Mouse (Mus musculus): Measurements from ENCODE around the gene Nme6.
"Not testable (repeated sequence)": the region's sequence is repeated elsewhere in the genome, so short reads cannot be mapped to it uniquely, and the experiment has no call there.

The Nme6 gene

DNA sequence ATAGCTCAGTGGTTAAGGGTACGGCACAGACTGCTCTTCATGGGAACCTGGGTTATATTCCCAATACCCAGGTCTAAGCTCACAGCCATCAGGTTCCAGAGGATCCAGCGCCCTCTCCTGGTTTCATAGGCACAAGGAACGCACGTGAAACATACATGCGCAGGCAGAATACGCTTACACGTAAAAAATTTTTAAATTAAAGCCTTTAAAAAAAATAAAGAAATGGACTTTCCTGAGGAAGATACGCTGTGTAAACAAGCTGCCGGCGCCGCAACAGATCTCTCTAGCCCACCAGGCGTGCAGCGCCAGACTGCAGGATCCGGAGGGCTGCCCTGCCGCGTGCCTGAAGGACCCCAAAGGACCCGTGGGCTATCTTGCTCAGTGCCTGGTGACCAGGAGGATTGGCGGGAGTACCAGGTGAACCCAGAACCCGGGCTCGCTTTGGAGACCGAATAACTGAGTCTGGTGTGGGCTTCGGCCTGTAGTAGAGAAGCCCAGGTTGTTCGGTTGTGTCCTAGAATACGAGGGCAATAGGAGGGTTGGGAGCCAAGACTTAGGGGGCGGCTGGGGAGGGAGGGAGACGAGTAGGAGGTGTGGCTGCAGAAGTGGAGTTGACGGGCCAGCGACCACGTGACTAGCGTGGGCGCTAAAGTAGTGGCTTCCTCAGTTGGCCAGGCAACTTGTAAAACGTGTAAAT is at the start of gene Nme6:
Gene Nme6 (plus strand): TSS at position 359 of the 697 bp plus-strand sequence.
- DNase-seq (ENCODE audit: extremely low read depth, insufficient read length, low spot score): peak; percentile 87

DNA sequence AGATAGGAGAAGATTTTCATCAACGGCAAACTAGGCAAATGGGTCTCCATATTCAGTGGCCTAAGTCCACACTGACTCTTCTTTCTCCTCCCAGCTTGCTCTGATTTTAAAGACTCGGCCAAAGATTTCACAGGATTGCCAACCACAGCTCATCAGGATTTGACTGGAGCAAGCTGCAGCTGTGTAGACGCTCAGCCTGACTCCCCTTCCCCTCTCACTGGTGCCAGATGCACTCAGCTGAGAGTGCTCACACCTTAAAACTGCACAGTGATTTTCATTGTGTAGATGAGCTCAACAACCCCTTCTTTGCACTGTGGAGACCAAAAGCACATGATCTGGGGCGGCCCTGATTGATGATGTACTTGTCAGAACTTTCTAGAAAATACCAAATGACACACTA is 42.0 kb upstream of the Nme6 start, which contains the start of gene Fbxw27:
Gene Fbxw27 (minus strand): TSS at position 101 of the 400 bp plus-strand sequence.
- not testable (repeated sequence) for DNase-seq (ENCODE audit: extremely low read depth, insufficient read length, low spot score)

DNA sequence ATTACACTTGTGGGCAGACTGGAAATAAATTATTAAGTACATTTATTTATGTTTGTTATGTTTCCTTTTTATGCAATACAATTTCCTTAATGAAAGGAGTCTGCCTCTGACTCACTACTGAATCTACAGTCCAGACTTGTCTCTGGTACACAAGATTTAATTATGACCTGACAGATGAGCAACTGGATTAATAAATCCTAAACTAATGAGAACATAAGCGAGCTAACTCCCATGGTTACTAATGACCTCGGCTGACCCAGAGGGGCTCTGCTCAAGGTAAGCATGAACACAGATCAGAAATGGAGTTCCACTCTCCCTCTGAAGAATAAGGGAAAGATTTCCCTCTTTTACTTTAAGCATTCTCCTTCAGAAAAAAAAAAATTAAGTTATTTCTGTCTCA is 37.3 kb upstream of the Nme6 start:
- DNase-seq (ENCODE audit: extremely low read depth, insufficient read length, low spot score): no peak

DNA sequence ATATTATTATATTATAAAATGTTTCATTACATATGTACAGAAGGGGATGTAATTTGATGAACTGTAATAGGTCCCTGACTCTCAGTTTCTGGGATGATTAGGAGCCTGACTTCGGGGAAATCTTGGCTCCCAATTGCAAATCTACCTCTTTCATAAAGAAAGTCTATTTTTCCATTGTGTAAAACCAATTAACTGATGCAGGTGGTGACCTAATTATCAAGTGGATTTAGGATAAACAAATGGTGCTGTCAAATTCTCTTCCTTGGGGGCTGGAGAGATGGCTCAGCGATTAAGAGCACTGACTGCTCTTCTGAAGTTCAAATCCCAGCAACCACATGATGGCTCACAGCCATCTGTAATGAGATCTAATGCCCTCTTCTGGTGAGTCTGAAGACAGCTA is 36.7 kb upstream of the Nme6 start:
- no peak for DNase-seq (ENCODE audit: extremely low read depth, insufficient read length, low spot score)

DNA sequence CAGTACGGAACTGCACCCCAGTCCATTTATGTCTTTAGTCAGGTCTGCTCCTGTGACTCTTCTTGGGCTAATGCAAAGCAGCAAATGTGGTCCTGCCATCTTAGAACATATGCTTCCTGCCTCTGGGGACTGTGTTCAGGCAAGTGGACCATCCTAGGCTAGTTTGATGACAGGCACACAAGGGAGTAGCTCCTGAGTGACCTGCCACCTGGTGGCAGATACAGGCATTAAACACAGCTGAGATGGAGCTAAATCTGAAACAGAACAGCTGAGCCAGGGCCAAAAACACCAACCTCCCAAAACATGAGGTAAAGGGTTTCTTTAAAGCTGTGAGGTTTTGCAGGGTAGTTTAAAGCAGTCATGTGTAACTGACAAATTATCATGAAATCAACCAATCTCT is 34.5 kb upstream of the Nme6 start:
- DNase-seq (ENCODE audit: extremely low read depth, insufficient read length, low spot score): no peak

DNA sequence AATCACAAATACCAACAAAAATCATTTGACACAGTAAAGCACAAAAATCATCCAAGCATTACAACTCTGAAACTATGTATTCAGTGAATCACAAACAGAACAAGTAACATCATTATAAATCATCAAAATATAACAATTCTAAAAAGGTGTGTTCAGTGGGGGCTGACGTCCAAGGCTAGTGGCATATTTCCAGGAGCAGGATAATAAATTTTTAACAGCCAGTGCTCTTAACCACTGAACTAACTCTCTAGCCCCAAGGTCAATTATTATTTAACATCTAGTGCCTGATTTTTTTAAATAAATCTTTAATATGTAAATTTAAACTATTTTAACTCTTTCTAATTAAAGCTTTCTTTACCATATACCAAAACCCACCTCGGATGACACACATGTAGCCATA is 27.0 kb upstream of the Nme6 start:
- DNase-seq (ENCODE audit: extremely low read depth, insufficient read length, low spot score): not testable (repeated sequence)

DNA sequence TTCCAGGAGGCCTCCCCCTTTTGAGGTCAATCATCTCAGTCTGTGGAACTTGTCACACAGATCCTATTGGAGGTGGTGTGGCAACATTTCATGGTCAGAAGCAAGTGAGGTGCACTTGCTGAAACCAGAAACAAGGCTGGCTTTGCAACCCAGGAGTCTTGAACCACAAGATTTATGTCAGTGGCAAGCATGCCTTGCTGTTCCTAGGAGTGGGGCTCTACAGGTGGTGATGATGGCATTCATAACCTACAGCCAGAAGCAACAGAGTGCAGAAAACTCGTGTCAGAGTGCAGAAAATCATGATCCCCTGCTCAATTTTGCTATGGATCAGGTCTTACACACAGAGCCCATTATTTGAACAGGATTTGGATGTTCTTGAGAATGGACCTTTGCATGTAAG is 26.3 kb upstream of the Nme6 start:
- DNase-seq (ENCODE audit: extremely low read depth, insufficient read length, low spot score): no peak

DNA sequence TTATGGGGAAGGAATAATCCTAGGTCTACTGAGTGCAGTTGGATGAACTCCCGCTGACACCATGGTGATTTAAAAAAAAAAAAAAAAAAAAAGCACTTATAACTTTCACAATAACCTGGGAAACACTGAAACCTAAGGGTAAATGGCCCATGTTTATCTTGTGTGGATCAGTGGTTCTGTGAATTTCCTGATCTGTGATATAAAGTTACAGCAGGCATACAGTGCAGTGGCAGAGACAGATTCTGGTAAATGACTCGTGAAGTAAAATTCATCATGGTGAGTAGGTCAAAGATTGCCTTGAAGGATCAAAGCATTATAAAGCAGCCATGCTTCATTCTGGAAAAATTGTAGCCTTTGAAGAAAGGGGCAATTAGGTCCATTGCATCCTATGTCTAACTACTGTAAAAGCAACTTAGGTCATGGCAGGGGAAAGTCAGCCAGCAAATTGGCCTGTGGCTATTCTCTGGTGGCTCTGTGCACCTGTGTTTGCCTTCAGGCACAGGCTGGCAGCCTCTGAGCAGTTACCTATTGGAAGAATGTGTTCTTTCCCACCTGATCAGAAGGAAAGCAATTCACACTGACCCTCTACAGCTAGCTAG is 25.8 kb upstream of the Nme6 start:
- DNase-seq (ENCODE audit: extremely low read depth, insufficient read length, low spot score): no peak

DNA sequence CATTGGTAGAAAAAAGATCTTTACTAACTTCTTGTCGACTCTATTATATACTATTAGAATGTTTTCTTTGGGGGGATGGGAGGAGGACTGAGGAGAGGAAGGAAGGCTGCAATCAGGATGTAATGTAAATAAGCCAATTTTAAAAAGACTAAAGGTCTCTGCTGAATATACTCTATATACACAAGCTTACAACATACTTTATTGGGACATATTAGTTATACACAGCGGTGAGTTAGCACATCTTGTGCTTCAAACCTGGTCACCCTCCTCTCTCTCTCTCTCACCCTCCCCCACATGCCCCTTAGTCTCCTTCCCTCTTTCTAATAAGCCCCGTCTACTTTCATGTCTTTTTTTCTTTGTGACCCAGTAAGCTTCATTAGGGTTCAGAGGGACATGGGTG is 24.7 kb upstream of the Nme6 start:
- DNase-seq (ENCODE audit: extremely low read depth, insufficient read length, low spot score): no peak

DNA sequence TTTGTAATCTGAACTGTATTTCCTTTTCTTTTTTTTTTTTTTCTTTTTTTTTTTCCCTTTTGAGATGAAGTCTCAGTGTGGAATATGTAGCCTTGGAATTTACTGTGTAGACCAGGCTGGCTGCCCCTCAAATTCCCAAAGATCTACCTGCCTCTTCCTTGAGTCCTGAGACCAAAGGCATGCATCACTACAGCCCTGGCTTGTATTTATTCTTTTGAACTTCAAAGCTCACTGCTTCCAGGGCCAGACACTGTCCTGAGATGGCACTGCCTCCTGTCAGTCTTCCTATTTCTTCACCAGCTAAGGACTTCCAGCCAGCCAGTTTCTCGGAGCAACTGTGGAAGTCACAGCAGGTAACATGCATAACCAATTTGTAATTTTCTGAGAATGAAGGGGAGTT is 20.6 kb upstream of the Nme6 start, which contains the start of gene Spink8:
Gene Spink8 (plus strand): TSS at position 301 of the 400 bp plus-strand sequence.
- no peak for DNase-seq (ENCODE audit: extremely low read depth, insufficient read length, low spot score)

DNA sequence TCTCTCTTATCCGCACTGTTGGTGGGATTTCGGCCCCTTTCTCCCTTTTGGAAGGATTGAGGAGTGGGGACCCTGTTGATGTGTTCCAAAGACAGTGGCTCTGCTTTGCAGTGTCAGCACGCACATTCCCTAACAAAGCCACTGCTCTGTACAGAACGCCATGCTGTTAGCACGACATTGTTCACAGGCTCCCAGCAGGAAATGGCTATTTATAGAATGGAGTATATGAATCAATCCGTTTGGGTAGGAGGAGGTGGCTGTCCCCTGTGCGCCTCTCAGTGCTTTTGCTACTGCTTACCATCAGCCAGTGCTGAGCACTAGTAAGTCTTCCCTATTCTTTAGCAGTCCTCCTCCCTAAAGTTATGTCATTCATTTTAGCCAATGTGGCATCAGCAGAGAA is 19.1 kb upstream of the Nme6 start:
- no peak for DNase-seq (ENCODE audit: extremely low read depth, insufficient read length, low spot score)

DNA sequence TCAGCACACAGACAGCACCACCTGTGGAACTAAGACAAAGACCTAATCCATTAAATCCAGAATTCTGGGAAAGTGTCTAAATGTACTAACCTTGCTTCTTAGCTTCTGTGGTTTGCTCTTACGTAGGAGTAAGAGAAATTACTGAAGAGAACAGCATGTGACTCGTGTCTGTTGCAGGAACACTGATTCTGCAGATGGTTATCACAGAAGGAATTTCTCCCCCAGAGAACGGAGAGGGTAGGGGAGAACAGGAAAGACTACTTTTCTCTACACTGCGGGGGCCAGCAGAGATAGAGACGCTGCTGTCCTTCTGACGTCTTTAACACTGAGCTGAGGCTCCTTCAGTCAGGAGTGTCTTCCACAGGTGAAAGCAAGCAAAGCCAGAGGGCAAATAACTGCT is 16.2 kb upstream of the Nme6 start:
- DNase-seq (ENCODE audit: extremely low read depth, insufficient read length, low spot score): no peak

DNA sequence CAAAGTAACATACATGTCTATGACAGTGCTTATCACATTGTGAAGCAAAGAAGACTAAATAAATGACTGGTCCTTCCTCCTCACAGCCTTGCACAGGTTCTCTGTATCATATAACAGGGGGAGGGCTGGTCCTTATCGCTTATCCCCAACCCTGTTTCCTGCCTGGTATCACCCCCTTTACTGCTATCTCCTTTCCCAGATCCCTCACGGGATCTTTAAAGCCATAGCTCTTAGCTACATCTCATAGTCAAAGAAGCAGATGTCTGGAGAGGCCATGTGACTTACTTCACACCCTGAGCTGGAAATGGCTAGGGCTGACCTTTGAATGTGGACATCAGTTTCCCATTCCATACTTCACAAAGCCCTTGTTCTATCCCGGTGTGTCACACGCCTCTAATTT is 6.8 kb upstream of the Nme6 start:
- DNase-seq (ENCODE audit: extremely low read depth, insufficient read length, low spot score): no peak

DNA sequence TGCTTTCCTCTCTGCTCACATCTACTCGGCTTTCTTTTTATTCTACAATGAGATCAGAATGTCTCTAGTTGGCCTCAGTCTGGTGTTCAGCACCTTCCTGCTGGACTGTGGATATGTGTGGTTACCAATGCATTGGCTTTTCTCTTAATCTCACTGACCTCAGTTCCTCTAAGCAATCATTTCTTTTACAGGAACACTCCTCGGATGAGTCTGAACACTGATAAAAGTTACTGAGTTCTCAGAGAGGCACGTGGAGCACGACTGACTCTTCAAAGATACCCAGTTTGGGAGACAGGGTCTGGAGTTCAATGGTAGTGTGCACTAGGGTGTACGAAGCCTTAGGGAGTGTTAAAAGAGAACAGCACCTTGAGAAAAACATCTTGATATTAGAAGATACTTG is 6.4 kb upstream of the Nme6 start:
- DNase-seq (ENCODE audit: extremely low read depth, insufficient read length, low spot score): no peak

DNA sequence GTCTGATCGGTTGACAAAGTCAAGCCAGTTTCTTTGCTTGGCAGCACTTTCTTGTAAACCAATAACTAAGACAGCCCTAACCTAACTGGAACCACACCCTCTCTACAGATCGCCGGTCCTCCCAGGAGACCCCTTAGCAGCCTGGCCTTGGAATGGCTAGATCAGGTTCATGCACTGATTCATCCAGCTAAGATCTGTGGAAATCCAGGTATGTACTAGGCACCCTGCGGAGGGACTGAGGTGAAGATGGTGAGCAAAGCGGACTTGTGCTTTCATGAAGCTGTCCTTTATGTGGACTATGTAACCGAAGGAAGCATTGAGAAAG is 501 bp downstream of the Nme6 start:
- no peak for DNase-seq (ENCODE audit: extremely low read depth, insufficient read length, low spot score)

DNA sequence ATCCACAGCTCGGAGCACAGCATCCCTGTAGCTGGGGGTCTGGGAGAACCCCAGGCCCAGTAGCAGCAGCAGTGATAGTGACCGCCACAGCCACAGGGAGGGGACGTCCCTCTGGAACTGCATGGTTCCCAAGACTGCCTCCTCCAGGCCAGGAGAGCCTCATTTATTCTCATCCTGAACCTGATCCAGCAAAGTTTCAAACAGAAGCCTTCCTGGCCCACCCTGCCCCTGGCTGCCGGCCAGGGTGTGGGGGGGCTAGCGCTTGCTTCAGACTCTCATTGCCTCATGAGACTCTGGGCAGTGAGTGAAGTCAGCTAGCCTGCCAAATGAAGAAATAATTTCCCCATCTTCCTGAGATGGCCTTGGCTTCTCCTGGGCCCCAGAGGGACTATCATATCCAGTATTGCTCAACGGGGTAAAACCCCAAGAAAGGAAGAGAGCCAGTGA is 16.8 kb downstream of the Nme6 start, which contains the start of gene Camp:
Gene Camp (minus strand): TSS at position 306 of the 447 bp plus-strand sequence.
- peak; percentile 61 for DNase-seq (ENCODE audit: extremely low read depth, insufficient read length, low spot score)

DNA sequence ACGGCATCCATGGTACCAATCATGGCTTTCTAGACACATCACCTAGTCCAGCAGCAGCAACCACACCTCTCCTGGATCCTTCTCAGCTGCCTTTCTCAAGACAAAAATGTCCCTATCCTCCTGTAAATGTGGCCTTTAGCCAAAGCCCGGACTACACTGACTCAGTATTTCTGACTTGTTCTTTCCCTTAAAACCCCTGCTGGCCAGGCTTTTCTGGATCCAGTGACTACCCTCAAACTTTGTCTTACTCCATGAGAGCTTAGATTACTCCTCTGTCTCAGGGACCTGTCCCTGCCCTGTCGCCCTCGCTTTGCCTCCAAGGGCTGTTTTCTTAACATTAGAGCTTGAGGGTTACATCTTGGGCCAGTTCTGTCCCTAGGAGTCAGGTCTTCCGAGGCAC is 17.6 kb downstream of the Nme6 start:
- DNase-seq (ENCODE audit: extremely low read depth, insufficient read length, low spot score): no peak

DNA sequence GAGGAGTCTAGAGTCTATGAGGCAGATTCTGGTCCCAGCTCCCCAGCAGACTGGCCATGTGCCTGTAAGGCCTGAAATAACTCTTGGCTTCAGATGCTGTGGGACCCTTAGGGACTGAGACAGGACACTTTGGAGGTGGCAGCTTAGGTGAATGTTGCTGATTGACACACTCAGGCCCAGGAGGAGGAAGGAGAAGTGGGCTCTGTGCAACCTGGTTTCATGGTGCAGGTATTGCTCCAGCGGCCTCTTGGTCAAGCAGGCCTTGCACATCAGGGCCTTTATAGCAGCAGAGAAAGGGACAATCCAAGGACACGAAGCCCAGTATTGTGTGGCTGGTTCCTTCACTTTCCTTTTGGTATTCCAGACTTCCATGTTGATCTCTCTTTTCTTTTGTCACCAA is 21.8 kb downstream of the Nme6 start:
- DNase-seq (ENCODE audit: extremely low read depth, insufficient read length, low spot score): no peak

DNA sequence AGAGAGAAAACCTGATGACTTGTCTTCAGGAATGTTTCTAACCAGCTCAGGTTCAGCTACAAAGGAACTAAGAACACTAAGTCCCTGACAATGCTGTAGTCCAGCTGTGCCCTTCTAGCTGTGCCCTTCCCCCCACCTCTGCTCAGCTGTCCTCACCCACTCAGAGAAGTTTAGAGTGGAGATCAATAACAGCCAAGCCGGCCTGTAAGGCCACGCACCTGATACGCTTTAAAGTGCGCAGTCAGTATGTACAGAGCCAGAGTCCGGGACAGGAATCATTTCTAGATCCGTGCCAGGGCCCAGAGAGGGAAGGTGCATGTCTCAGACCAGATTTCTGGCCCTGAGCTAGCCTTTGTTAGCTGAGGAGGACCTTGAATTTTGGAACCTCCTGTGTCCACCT is 23.4 kb downstream of the Nme6 start:
- no peak for DNase-seq (ENCODE audit: extremely low read depth, insufficient read length, low spot score)

DNA sequence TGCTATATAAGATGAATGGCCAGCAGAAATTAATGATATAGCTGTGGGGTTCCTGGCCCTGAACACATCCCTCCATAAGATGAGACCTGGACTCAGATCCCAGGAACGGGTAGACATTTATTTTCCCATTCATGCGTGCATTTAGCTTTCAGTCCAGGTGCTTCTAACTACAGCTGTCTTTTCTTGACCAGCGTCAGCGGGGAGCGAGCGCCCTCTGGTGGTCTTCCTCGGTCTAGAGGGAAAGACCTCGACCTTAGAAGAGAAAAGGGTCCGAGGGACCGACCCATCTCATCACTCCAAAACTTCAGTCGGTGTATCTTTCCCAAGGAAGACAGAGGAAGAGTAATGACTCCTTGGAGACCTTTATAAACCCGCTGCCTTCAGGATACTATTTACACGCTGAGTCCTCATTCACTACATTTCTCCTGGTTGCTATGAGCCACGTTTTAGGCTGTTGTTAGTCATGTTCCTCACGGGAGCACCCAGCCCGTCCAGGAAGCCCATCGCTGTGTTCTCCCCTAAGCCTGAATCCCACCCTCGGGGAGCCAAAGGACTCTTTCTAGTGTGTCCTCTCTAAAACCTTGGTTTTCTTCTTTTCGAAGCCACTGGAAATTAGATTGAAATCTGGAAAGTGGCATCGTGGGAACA is 30.0 kb downstream of the Nme6 start:
- peak; percentile 47 for DNase-seq (ENCODE audit: extremely low read depth, insufficient read length, low spot score)

DNA sequence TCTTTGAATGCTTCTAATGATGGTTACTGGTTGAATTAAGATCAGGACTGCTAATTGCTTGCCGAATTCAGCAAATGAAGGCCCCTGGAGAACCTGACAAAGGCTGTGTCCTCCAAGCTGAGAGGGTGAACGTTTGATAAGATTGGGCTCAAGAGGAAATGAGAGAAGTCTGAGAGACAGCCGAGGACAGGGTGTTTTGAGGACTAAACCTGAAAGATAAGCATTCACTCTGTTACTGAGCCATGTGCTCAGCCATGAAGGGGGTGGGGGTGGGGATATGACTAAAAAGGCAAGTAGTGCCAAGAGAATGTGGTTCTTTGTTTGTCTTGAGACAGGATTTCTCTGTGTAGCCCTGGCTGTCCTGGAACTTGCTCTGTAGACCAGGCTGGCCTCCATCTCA is 30.5 kb downstream of the Nme6 start:
- DNase-seq (ENCODE audit: extremely low read depth, insufficient read length, low spot score): no peak

DNA sequence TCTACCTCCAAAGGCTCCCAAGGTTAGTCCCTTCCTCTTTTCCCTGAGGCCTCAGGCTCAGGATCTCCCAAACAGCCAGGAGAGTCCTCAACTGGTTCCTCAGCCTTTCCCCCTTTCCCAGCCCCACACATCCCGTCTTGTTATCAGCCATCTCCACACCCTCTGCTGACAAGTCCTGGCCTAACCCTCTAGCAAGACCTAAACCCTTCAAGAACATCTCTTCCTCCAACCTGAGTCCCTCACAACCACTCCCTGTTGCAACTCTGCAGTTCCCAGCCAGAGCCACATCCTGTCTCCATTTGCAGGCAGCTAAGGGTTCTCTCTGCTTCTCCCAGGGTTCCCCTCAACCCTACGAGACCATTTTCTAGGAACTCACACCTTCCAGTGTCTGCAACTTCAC is 33.7 kb downstream of the Nme6 start:
- no peak for DNase-seq (ENCODE audit: extremely low read depth, insufficient read length, low spot score)

Data from 3134 (cell line).